Mouse (Mus musculus): ENCODE measurements around the gene Notch3. TPM values are rescaled to one million over a fixed set of nuclear protein-coding genes. Genes with fewer than 3 reads are reported as not detected.

The Notch3 gene
- polyA plus RNA-seq, 1 experiment from 2014 or later: 23.4 TPM

GRCm38 (mm10) chr17:32162112-32162850, 4.4 kb downstream of the Notch3 start:
- Histone ChIP-seq H3K9me3 (replicated peaks) (no peaks in the 10 kb centered on the region), H3K4me1 (peaks cover 61% of the 10 kb centered on the region), H3K27me3 (ENCODE audit: low read depth, poor library complexity, severe bottlenecking) (peaks cover 14% of the 10 kb centered on the region), H3K27ac (replicated peaks) (peak overlapping the region; percentile 82), H3K4me3 (peak overlapping the region; percentile 69), H3K36me3 (peaks cover 57% of the 10 kb centered on the region)
- DNase-seq (ENCODE audit: low spot score): peak; percentile 84
- WGBS: 3% methylated on average over 58 of the region's 58 CpGs

- 91% methylated on average over 4 of the region's 4 CpGs for WGBS
- Histone ChIP-seq H3K27me3 (ENCODE audit: low read depth, poor library complexity, severe bottlenecking) (peaks cover 14% of the 10 kb centered on the region), H3K9me3 (replicated peaks) (no peaks in the 10 kb centered on the region), H3K36me3 (peaks cover 70% of the 10 kb centered on the region), H3K27ac (replicated peaks) (no peak overlapping the region), H3K4me1 (peaks cover 52% of the 10 kb centered on the region), H3K4me3 (no peak overlapping the region)
- no peak for DNase-seq (ENCODE audit: low spot score)
Observed at GRCm38 (mm10) chr17:32160882-32161281, 5.8 kb downstream of the Notch3 start.

GRCm38 (mm10) chr17:32158841-32159240, 7.8 kb downstream of the Notch3 start:
- Histone ChIP-seq H3K27ac (replicated peaks) (no peak overlapping the region), H3K27me3 (ENCODE audit: low read depth, poor library complexity, severe bottlenecking) (peaks cover 9% of the 10 kb centered on the region), H3K4me3 (no peak overlapping the region), H3K9me3 (replicated peaks) (no peaks in the 10 kb centered on the region), H3K36me3 (peaks cover 84% of the 10 kb centered on the region), H3K4me1 (peaks cover 31% of the 10 kb centered on the region)
- WGBS: 92% methylated on average over 13 of the region's 13 CpGs
- DNase-seq (ENCODE audit: low spot score): no peak

- Histone ChIP-seq H3K27ac (replicated peaks) (no peak overlapping the region), H3K4me3 (no peak overlapping the region), H3K27me3 (ENCODE audit: low read depth, poor library complexity, severe bottlenecking) (no peaks in the 10 kb centered on the region), H3K36me3 (peaks cover 99% of the 10 kb centered on the region), H3K9me3 (replicated peaks) (no peaks in the 10 kb centered on the region), H3K4me1 (peaks cover 7% of the 10 kb centered on the region; the same call in 1 of the 2 replicates)
- 93% methylated on average over 8 of the region's 8 CpGs for WGBS
- no peak for DNase-seq (ENCODE audit: low spot score)
Observed at GRCm38 (mm10) chr17:32146718-32147117, 19.9 kb downstream of the Notch3 start.

GRCm38 (mm10) chr17:32142907-32143854, 23.5 kb downstream of the Notch3 start:
- no peaks in the 10 kb centered on the region for H3K27me3 ChIP-seq (ENCODE audit: low read depth, poor library complexity, severe bottlenecking)
- H3K9me3 ChIP-seq (replicated peaks): no peaks in the 10 kb centered on the region
- H3K36me3 ChIP-seq: peaks cover 99% of the 10 kb centered on the region
- peaks cover 7% of the 10 kb centered on the region; the same call in 1 of the 2 replicates for H3K4me1 ChIP-seq
- peak overlapping the region; percentile 58 for H3K27ac ChIP-seq (replicated peaks)
- H3K4me3 ChIP-seq: peak overlapping the region; percentile 33
- 26% methylated on average over 39 of the region's 39 CpGs for WGBS
- peak; percentile 83 for DNase-seq (ENCODE audit: low spot score)

GRCm38 (mm10) chr17:32142234-32142633, 24.4 kb downstream of the Notch3 start:
- no peak for DNase-seq (ENCODE audit: low spot score)
- Histone ChIP-seq H3K9me3 (replicated peaks) (no peaks in the 10 kb centered on the region), H3K4me3 (no peak overlapping the region), H3K27ac (replicated peaks) (no peak overlapping the region), H3K36me3 (peaks cover 99% of the 10 kb centered on the region), H3K27me3 (ENCODE audit: low read depth, poor library complexity, severe bottlenecking) (no peaks in the 10 kb centered on the region), H3K4me1 (peaks cover 7% of the 10 kb centered on the region; the same call in 1 of the 2 replicates)
- 97% methylated on average over 1 of the region's 1 CpGs for WGBS

- H3K27me3 ChIP-seq (ENCODE audit: low read depth, poor library complexity, severe bottlenecking): no peaks in the 10 kb centered on the region
- WGBS: 94% methylated on average over 16 of the region's 16 CpGs
- H3K4me1 ChIP-seq: no peaks in the 10 kb centered on the region
- no peaks in the 10 kb centered on the region for H3K9me3 ChIP-seq (replicated peaks)
- no peak for DNase-seq (ENCODE audit: low spot score)
- no peak overlapping the region for H3K4me3 ChIP-seq
- H3K36me3 ChIP-seq: peaks cover 100% of the 10 kb centered on the region
- no peak overlapping the region for H3K27ac ChIP-seq (replicated peaks)
Observed at GRCm38 (mm10) chr17:32133375-32133774, 33.3 kb downstream of the Notch3 start.

GRCm38 (mm10) chr17:32132087-32132486, 34.6 kb downstream of the Notch3 start:
- no peak overlapping the region for H3K4me3 ChIP-seq
- no peaks in the 10 kb centered on the region for H3K27me3 ChIP-seq (ENCODE audit: low read depth, poor library complexity, severe bottlenecking)
- no peak for DNase-seq (ENCODE audit: low spot score)
- no peaks in the 10 kb centered on the region; the same call in 1 of the 2 replicates for H3K9me3 ChIP-seq (replicated peaks)
- no peak overlapping the region for H3K27ac ChIP-seq (replicated peaks)
- H3K4me1 ChIP-seq: no peaks in the 10 kb centered on the region
- H3K36me3 ChIP-seq: peaks cover 100% of the 10 kb centered on the region
- 97% methylated on average over 11 of the region's 11 CpGs for WGBS

- peaks cover 100% of the 10 kb centered on the region for H3K36me3 ChIP-seq
- H3K4me1 ChIP-seq: no peaks in the 10 kb centered on the region
- WGBS: 95% methylated on average over 9 of the region's 9 CpGs
Observed at GRCm38 (mm10) chr17:32130506-32130905, 36.1 kb downstream of the Notch3 start.

GRCm38 (mm10) chr17:32127195-32127594, 39.5 kb downstream of the Notch3 start:
- Histone ChIP-seq H3K4me3 (no peak overlapping the region), H3K4me1 (no peaks in the 10 kb centered on the region), H3K9me3 (replicated peaks) (no peaks in the 10 kb centered on the region; the same call in 1 of the 2 replicates), H3K36me3 (peaks cover 98% of the 10 kb centered on the region), H3K27me3 (ENCODE audit: low read depth, poor library complexity, severe bottlenecking) (no peaks in the 10 kb centered on the region), H3K27ac (replicated peaks) (no peak overlapping the region)
- no peak for DNase-seq (ENCODE audit: low spot score)
- WGBS: 97% methylated on average over 2 of the region's 2 CpGs

More at GRCm38 (mm10) chr17:32130506-32130905, 36.1 kb downstream of the Notch3 start:
- H3K9me3 ChIP-seq (replicated peaks): no peaks in the 10 kb centered on the region; the same call in 1 of the 2 replicates
- H3K27me3 ChIP-seq (ENCODE audit: low read depth, poor library complexity, severe bottlenecking): no peaks in the 10 kb centered on the region
- no peak overlapping the region for H3K27ac ChIP-seq (replicated peaks)
- no peak for DNase-seq (ENCODE audit: low spot score)
- H3K4me3 ChIP-seq: no peak overlapping the region

GRCm38 (mm10) chr17:32125407-32125806, 41.2 kb downstream of the Notch3 start:
- Histone ChIP-seq H3K4me1 (no peaks in the 10 kb centered on the region), H3K27me3 (ENCODE audit: low read depth, poor library complexity, severe bottlenecking) (no peaks in the 10 kb centered on the region), H3K4me3 (no peak overlapping the region), H3K36me3 (peaks cover 98% of the 10 kb centered on the region), H3K9me3 (replicated peaks) (no peaks in the 10 kb centered on the region; the same call in 1 of the 2 replicates), H3K27ac (replicated peaks) (no peak overlapping the region)
- no peak for DNase-seq (ENCODE audit: low spot score)
- WGBS: 82% methylated on average over 3 of the region's 3 CpGs

GRCm38 (mm10) chr17:32123545-32123944, 43.1 kb downstream of the Notch3 start:
- no peak for DNase-seq (ENCODE audit: low spot score)
- Histone ChIP-seq H3K9me3 (replicated peaks) (no peaks in the 10 kb centered on the region; the same call in 1 of the 2 replicates), H3K27ac (replicated peaks) (no peak overlapping the region), H3K4me3 (no peak overlapping the region), H3K4me1 (peaks cover 2% of the 10 kb centered on the region), H3K27me3 (ENCODE audit: low read depth, poor library complexity, severe bottlenecking) (no peaks in the 10 kb centered on the region), H3K36me3 (peaks cover 88% of the 10 kb centered on the region)
- WGBS: 94% methylated on average over 4 of the region's 4 CpGs
